Mouse (Mus musculus): ENCODE results near the gene Smoc2. TPM values are rescaled to one million over a fixed set of nuclear protein-coding genes. Genes with fewer than 3 reads are reported as not detected.

The Smoc2 gene
- total and polyA plus RNA-seq, 3 experiments: not detected

DNA sequence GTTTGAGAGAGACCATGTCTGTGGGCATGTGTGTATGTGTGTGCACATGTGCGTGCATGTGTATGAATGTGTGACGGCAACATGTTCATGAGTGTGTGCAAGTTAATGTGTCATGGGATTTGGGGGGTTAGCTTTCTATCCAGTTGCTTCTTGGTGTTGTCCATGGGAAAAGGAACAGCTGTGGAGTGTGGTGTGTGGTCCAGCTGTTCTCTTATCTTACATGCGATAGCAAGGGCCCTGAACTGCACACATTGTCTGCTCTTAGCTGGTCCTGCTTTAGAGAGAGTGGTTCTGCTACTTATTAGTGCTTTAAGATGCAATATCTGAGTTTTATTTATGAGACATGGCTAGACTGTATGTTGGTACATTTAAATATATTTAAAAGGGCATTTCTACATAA is 30.6 kb downstream of the Smoc2 start:
- H3K9ac ChIP-seq (ENCODE audit: control insufficient read depth, low read depth, low read length, poor library complexity, severe bottlenecking): no peak overlapping the region
- TF ChIP-seq CHD1 (IDR thresholded peaks at IDR 0.05; ENCODE audit: low read depth, low read length): no peak
- no peak for TF ChIP-seq ZNF384 (IDR thresholded peaks at IDR 0.05; ENCODE audit: low read depth, low read length)
- no peak for TF ChIP-seq ETS1 (IDR thresholded peaks at IDR 0.05; ENCODE audit: low read depth, low read length)
- no peak for TF ChIP-seq TCF12 (IDR thresholded peaks at IDR 0.05; ENCODE audit: low read depth, low read length)
- no peak for TF ChIP-seq MYB (IDR thresholded peaks at IDR 0.05; ENCODE audit: low read depth, low read length)
- no peak for TF ChIP-seq USF1 (IDR thresholded peaks at IDR 0.05; ENCODE audit: low read depth, low read length)
- no peak for TF ChIP-seq POLR2AphosphoS2 (IDR thresholded peaks at IDR 0.05; ENCODE audit: low read length)
- no peak for TF ChIP-seq POLR2A (IDR thresholded peaks at IDR 0.05; ENCODE audit: control insufficient read depth in 1 of 2, insufficient read depth in 1 of 2, low read depth in 1 of 2, low read length in 2 of 2, poor library complexity in 1 of 2)
- no peaks in the 10 kb centered on the region for H3K79me2 ChIP-seq (ENCODE audit: control insufficient read depth, insufficient read depth, low read length, poor library complexity)
- no peaks in the 10 kb centered on the region for H3K9me3 ChIP-seq (replicated peaks; ENCODE audit: insufficient read depth, low read length)
- H3K4me3 ChIP-seq (ENCODE audit: control insufficient read depth in 1 of 2, insufficient read depth in 1 of 2, low read depth in 2 of 2, low read length in 2 of 2): no peak overlapping the region
- no peaks in the 10 kb centered on the region for H3K4me1 ChIP-seq (ENCODE audit: control insufficient read depth in 1 of 2, insufficient read depth in 2 of 2, low read length in 2 of 2)
- no peaks in the 10 kb centered on the region for H3K36me3 ChIP-seq (ENCODE audit: control insufficient read depth in 1 of 2, insufficient read depth in 2 of 2, low read length in 2 of 2)
- DNase-seq (ENCODE audit: low read depth, low spot score): no peak
- no peak overlapping the region for H3K27ac ChIP-seq (ENCODE audit: control insufficient read depth, low read depth, low read length)
- no peaks in the 10 kb centered on the region for H3K27me3 ChIP-seq (ENCODE audit: control insufficient read depth in 1 of 2, insufficient read depth in 2 of 2, low read length in 2 of 2)

GRCm38 (mm10) chr17:14312440-14312839 is 33.1 kb downstream of the Smoc2 start:
- Histone ChIP-seq H3K36me3 (ENCODE audit: control insufficient read depth in 1 of 2, insufficient read depth in 2 of 2, low read length in 2 of 2) (no peaks in the 10 kb centered on the region), H3K4me3 (ENCODE audit: control insufficient read depth in 1 of 2, insufficient read depth in 1 of 2, low read depth in 2 of 2, low read length in 2 of 2) (no peak overlapping the region), H3K27ac (ENCODE audit: control insufficient read depth, low read depth, low read length) (no peak overlapping the region), H3K9ac (ENCODE audit: control insufficient read depth, low read depth, low read length, poor library complexity, severe bottlenecking) (no peak overlapping the region), H3K27me3 (ENCODE audit: control insufficient read depth in 1 of 2, insufficient read depth in 2 of 2, low read length in 2 of 2) (no peaks in the 10 kb centered on the region), H3K4me1 (ENCODE audit: control insufficient read depth in 1 of 2, insufficient read depth in 2 of 2, low read length in 2 of 2) (no peaks in the 10 kb centered on the region), H3K79me2 (ENCODE audit: control insufficient read depth, insufficient read depth, low read length, poor library complexity) (no peaks in the 10 kb centered on the region), H3K9me3 (replicated peaks; ENCODE audit: insufficient read depth, low read length) (no peaks in the 10 kb centered on the region)
- DNase-seq (ENCODE audit: low read depth, low spot score): no peak
- TF ChIP-seq GABPA (IDR thresholded peaks at IDR 0.05; ENCODE audit: low read depth, low read length) (no peak), GATA1 (IDR thresholded peaks at IDR 0.05; ENCODE audit: low read depth, low read length) (no peak), CHD2 (IDR thresholded peaks at IDR 0.05; ENCODE audit: low read length) (no peak), SIN3A (IDR thresholded peaks at IDR 0.05; ENCODE audit: low read length) (no peak), NELFE (IDR thresholded peaks at IDR 0.05; ENCODE audit: low read depth, low read length) (no peak), POLR2A (IDR thresholded peaks at IDR 0.05; ENCODE audit: control insufficient read depth in 1 of 2, insufficient read depth in 1 of 2, low read depth in 1 of 2, low read length in 2 of 2, poor library complexity in 1 of 2) (no peak), CHD1 (IDR thresholded peaks at IDR 0.05; ENCODE audit: low read depth, low read length) (no peak), MAZ (IDR thresholded peaks at IDR 0.05; ENCODE audit: low read depth, low read length) (no peak), ZC3H11A (IDR thresholded peaks at IDR 0.05; ENCODE audit: low read depth, low read length) (no peak)

DNA sequence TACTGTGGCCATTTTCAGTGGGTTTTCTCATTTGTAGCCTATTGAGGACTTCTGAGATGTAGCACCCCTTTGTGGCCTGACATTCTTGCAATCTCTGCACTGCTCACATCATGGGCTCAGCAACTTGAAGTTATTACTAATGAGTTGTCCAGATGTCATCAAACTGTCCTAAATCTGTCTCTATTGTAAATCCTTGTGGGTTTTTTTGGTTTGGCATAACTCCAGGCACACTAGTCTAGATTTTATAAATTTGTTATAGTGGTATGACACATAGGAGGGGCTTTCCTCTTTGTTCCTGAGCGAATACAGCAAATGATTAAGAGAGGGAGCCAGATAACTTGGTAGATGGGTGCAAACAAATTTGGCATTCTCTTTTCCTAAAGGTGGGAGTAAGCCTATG is 35.0 kb downstream of the Smoc2 start:
- Histone ChIP-seq H3K9ac (ENCODE audit: control insufficient read depth, low read depth, low read length, poor library complexity, severe bottlenecking) (no peak overlapping the region), H3K27me3 (ENCODE audit: control insufficient read depth in 1 of 2, insufficient read depth in 2 of 2, low read length in 2 of 2) (no peaks in the 10 kb centered on the region), H3K36me3 (ENCODE audit: control insufficient read depth in 1 of 2, insufficient read depth in 2 of 2, low read length in 2 of 2) (no peaks in the 10 kb centered on the region), H3K27ac (ENCODE audit: control insufficient read depth, low read depth, low read length) (no peak overlapping the region), H3K79me2 (ENCODE audit: control insufficient read depth, insufficient read depth, low read length, poor library complexity) (no peaks in the 10 kb centered on the region), H3K4me3 (ENCODE audit: control insufficient read depth in 1 of 2, insufficient read depth in 1 of 2, low read depth in 2 of 2, low read length in 2 of 2) (no peak overlapping the region), H3K4me1 (ENCODE audit: control insufficient read depth in 1 of 2, insufficient read depth in 2 of 2, low read length in 2 of 2) (no peaks in the 10 kb centered on the region), H3K9me3 (replicated peaks; ENCODE audit: insufficient read depth, low read length) (no peaks in the 10 kb centered on the region)
- DNase-seq (ENCODE audit: low read depth, low spot score): no peak
- TF ChIP-seq USF1 (IDR thresholded peaks at IDR 0.05; ENCODE audit: low read depth, low read length) (no peak), USF2 (IDR thresholded peaks at IDR 0.05; ENCODE audit: borderline replicate concordance in 1 of 2, insufficient read depth in 1 of 2, low read depth in 1 of 2, low read length in 2 of 2) (no peak), E2F4 (IDR thresholded peaks at IDR 0.05; ENCODE audit: borderline replicate concordance, low read depth, low read length) (no peak), ZMIZ1 (IDR thresholded peaks at IDR 0.05; ENCODE audit: low read depth, low read length) (no peak), ZKSCAN1 (IDR thresholded peaks at IDR 0.05; ENCODE audit: low read depth, low read length) (no peak), MYB (IDR thresholded peaks at IDR 0.05; ENCODE audit: low read depth, low read length) (no peak), ELF1 (IDR thresholded peaks at IDR 0.05; ENCODE audit: low read depth, low read length) (no peak), KAT2A (conservative IDR thresholded peaks at IDR 0.05; ENCODE audit: low read depth, low read length) (no peak), NELFE (IDR thresholded peaks at IDR 0.05; ENCODE audit: low read depth, low read length) (no peak), GABPA (IDR thresholded peaks at IDR 0.05; ENCODE audit: low read depth, low read length) (no peak), MYC (IDR thresholded peaks at IDR 0.05; ENCODE audit: low read depth, low read length) (no peak), MXI1 (IDR thresholded peaks at IDR 0.05; ENCODE audit: low read depth, low read length) (no peak), ZNF384 (IDR thresholded peaks at IDR 0.05; ENCODE audit: low read depth, low read length) (no peak), GATA1 (IDR thresholded peaks at IDR 0.05; ENCODE audit: low read depth, low read length) (no peak), CTCF (IDR thresholded peaks at IDR 0.05 in 2 of 3, conservative IDR thresholded peaks at IDR 0.05 in 1 of 3; ENCODE audit: control insufficient read depth in 1 of 3, insufficient read depth in 1 of 3, low read depth in 2 of 3, low read length in 3 of 3, poor library complexity in 1 of 3, severe bottlenecking in 1 of 3) (no peak), JUND (IDR thresholded peaks at IDR 0.05; ENCODE audit: low read depth, low read length) (no peak)

All from MEL (cell line).